Mouse (Mus musculus) hindbrain, embryonic 11.5 days (tissue): Measurements from ENCODE around the gene Pawr. TPM values are rescaled to one million over a fixed set of nuclear protein-coding genes. Genes with fewer than 3 reads are reported as not detected.
A peak's percentile ranks its signal among the peaks of the same experiment; 100 is the strongest.

Source experiments
- ATAC-seq: fragments of 200-750 bp; cut with Nextera tagmentation; 2 replicates; pipeline ENCODE4 v1.8.0; 2017; ENCODE audit warnings: mild to moderate bottlenecking, moderate TSS enrichment, moderate library complexity; ENCODE audit not compliant: low FRiP score
- DNase-seq: peaks from one replicate; pipeline ENCODE4 v3.0.0-alpha.2; 2015; ENCODE audit warnings: low spot score
- H3K27ac ChIP-seq: fragments of 300-500 bp; sonication (generic); 2 replicates; pipeline ENCODE4 v1.5.1; 2014; ENCODE audit warnings: mild to moderate bottlenecking, low read depth, low read length
- H3K27me3 ChIP-seq: fragments of 300-500 bp; sonication (generic); 2 replicates; pipeline ENCODE4 v1.6.1; 2014; ENCODE audit warnings: mild to moderate bottlenecking, low read length, moderate library complexity, mixed read lengths; ENCODE audit not compliant: control insufficient read depth, insufficient read depth
- H3K36me3 ChIP-seq: fragments of 300-500 bp; sonication (generic); 2 replicates; pipeline ENCODE4 v1.6.1; 2014; ENCODE audit warnings: mild to moderate bottlenecking, low read length, moderate library complexity, mixed read lengths; ENCODE audit not compliant: control insufficient read depth, insufficient read depth
- H3K4me1 ChIP-seq: fragments of 300-500 bp; sonication (generic); replicated peaks from 2 replicates; pipeline ENCODE4 v1.6.1; 2014; ENCODE audit warnings: low read length, mixed read lengths; ENCODE audit not compliant: control insufficient read depth, insufficient read depth
- H3K4me2 ChIP-seq: fragments of 300-500 bp; sonication (generic); replicated peaks from 2 replicates; pipeline ENCODE4 v1.6.1; 2014; ENCODE audit warnings: mild to moderate bottlenecking, low read depth, low read length
- H3K4me3 ChIP-seq: fragments of 300-500 bp; sonication (generic); 2 replicates; pipeline ENCODE4 v1.5.1; 2014; ENCODE audit warnings: low read depth, low read length
- H3K9ac ChIP-seq: fragments of 300-500 bp; sonication (generic); 2 replicates; pipeline ENCODE4 v1.6.1; 2014; ENCODE audit warnings: low read depth, low read length
- H3K9me3 ChIP-seq: fragments of 300-500 bp; sonication (generic); 2 replicates; pipeline ENCODE4 v1.6.1; 2016; ENCODE audit warnings: low read length; ENCODE audit not compliant: control insufficient read depth
- WGBS: fragments of 180-500 bp; shearing (Covaris S2); extraction: QIAGEN DNeasy Blood & Tissue Kit; methylation state at CpG from one replicate; pipeline ENCODE4 v1.1.7; 2014; 5-methylcytosine and 5-hydroxymethylcytosine counted together
- polyA plus RNA-seq: library from polyadenylated mRNA; unstranded; fragments of >200 nt; fragmentation: Nextera tagmentation; extraction: Ambion mirVana; gene quantifications from 2 replicates; pipeline ENCODE4 v1.2.1, GENCODE M21; 2014

The Pawr gene
- polyA plus RNA-seq, 1 experiment from 2014 or later, result 13.0 TPM

DNA sequence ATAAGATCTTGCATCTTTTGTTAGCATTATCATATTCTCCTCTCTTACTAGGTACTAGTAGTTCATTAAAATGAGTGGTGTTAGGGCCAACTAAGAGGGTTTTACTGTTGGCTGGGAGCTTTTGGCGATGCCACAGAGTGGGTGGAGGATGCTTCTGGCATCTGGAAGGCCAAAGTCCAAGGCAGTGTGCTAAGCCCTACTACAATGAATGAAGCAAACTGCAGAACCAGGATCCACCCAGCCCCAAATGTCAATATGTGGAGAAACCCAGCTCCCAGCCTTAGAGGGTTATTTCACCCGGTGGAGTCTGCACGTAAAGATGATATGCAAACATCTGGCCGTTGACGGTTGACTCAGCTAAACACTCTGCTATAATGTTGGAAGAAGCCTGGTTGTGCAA lies 2.1 kb upstream of the Pawr start:
- no peak overlapping the region for H3K9ac ChIP-seq
- no peak for DNase-seq
- H3K36me3 ChIP-seq, result no peaks in the 10 kb centered on the region
- ATAC-seq, result no peak
- H3K4me1 ChIP-seq, result no peaks in the 10 kb centered on the region
- H3K4me3 ChIP-seq, result no peak overlapping the region
- H3K9me3 ChIP-seq, result no peaks in the 10 kb centered on the region
- H3K27ac ChIP-seq, result no peak overlapping the region
- H3K27me3 ChIP-seq, result peaks cover 16% of the 10 kb centered on the region
- H3K4me2 ChIP-seq, result no peak overlapping the region
- WGBS, result 91% methylated on average over 5 of the region's 5 CpGs

DNA sequence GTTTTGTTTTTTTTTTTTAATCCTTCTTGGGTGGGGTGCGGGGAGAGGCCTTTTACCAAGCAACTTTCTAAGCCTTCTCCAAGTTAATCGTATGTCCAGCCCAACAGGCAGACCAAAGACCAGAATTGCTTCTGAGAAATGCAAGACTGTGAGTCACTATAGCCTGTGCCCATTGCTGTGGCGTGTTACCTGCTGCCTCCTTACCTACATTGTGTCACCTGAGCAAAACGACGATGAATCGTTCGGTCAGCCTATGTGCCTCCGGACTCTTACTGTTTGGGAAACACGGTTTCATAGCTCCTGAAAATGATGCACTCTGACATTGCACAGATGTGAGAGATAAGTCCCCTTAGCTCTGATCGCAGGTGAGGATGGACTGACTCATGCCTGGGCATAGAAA lies 957 bp upstream of the Pawr start:
- ATAC-seq (no peak), DNase-seq (peak; percentile 15)
- H3K36me3 ChIP-seq, result no peaks in the 10 kb centered on the region
- H3K27me3 ChIP-seq, result peaks cover 16% of the 10 kb centered on the region
- no peaks in the 10 kb centered on the region for H3K4me1 ChIP-seq
- 11% methylated on average over 10 of the region's 10 CpGs for WGBS
- H3K4me2 ChIP-seq, result no peak overlapping the region
- no peaks in the 10 kb centered on the region for H3K9me3 ChIP-seq
- no peak overlapping the region; the same call in 1 of the 2 replicates for H3K4me3 ChIP-seq
- no peak overlapping the region for H3K27ac ChIP-seq
- H3K9ac ChIP-seq, result no peak overlapping the region

DNA sequence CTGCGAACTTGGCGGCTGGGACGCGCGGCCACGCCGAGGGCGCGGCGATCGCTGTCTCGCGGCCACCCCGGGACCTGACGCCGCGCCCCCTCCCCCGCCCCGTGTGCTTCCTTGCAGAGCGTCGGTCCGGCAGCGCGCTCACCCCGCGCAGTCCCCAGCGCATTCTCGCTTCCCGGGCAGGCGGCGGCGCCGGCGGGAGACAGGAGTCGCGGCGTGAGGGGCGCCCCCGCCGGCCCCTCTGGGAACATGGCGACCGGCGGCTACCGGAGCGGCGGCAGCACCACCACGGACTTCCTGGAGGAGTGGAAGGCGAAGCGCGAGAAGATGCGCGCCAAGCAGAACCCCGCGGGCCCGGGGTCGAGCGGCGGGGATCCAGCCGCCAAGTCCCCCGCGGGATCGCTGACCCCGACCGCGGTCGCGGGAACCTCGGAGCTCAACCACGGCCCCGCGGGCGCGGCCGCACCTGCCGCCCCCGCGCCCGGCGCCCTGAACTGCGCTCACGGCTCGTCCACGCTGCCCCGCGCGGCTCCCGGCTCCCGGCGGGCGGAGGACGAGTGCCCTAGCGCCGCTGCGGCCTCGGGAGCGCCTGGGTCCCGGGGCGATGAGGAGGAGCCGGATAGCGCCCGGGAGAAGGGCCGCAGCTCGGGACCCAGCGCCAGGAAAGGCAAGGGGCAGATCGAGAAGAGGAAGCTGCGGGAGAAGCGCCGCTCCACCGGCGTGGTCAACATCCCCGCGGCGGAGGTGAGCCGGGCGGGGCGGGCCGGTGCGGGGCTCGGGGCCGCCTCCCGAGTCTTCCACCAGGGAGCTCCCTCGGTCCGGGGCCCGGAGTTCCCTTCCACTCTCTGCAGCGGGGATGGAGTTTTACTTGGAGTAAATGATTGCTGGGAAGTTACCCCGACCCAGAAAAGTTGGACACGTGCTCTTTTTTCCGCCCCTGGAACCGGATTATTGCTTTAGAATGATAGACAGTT lies 935 bp downstream of the Pawr start:
- H3K4me1 ChIP-seq, result no peaks in the 10 kb centered on the region
- peak overlapping the region; percentile 85 for H3K4me3 ChIP-seq
- ATAC-seq, result peak; percentile 66
- peak overlapping the region; percentile 87 for H3K4me2 ChIP-seq
- H3K27ac ChIP-seq, result peak overlapping the region; percentile 47; the same call in 1 of the 2 replicates
- WGBS, result under 1% methylated on average over 66 of the region's 129 CpGs
- H3K27me3 ChIP-seq, result peaks cover 16% of the 10 kb centered on the region
- H3K9ac ChIP-seq, result peak overlapping the region; percentile 86
- DNase-seq, result peak; percentile 78
- no peaks in the 10 kb centered on the region for H3K9me3 ChIP-seq
- no peaks in the 10 kb centered on the region for H3K36me3 ChIP-seq

DNA sequence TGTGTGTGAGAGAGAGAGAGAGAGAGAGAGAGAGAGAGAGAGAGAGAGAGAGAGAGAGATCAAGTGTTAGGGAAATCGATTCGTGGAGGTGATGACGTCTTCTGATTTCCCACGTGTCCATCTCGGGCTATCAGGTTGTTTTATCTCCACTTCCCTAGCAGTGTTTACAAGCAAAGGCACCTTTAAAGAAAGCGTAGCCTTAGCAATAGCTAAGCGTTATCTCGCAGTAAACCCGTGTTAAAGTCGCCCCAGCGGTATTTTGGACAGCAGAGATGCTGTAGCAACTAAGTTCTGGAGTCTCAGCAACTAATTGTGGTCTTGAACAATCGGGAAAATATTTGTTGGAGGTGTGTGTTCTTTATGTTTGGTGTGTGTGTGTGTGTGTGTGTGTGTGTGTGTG lies 1.7 kb downstream of the Pawr start:
- ATAC-seq (no peak), DNase-seq (peak; percentile 42)
- Histone ChIP-seq H3K4me3 (peak overlapping the region; percentile 85), H3K27me3 (peaks cover 16% of the 10 kb centered on the region), H3K4me2 (peak overlapping the region; percentile 87), H3K4me1 (no peaks in the 10 kb centered on the region), H3K27ac (no peak overlapping the region), H3K9ac (0 out of 2 replicates have a peak overlapping the region, but pooled peaks have one; percentile 31), H3K9me3 (no peaks in the 10 kb centered on the region), H3K36me3 (no peaks in the 10 kb centered on the region)
- 5% methylated on average over 12 of the region's 12 CpGs for WGBS

DNA sequence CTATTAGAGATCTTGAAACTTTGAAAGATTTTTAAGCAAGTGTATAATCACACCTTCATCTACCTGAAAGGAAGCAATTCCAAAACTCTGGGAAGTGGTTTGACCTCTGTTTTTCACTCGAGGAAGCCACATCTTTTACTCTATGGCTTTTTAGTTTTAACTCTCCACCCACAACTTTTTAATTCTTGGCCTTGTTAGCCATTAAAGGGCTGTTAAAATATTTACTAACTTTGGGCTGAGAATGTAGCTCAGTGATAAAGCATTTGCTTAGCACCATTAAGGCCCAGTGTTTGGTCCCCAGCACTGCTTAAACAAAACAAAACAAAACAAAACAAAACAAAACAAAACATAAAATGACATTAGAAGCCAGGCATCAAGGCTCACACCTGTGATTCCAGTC lies 2.2 kb downstream of the Pawr start:
- no peaks in the 10 kb centered on the region for H3K9me3 ChIP-seq
- no peak for DNase-seq
- H3K27ac ChIP-seq, result no peak overlapping the region
- H3K4me3 ChIP-seq, result no peak overlapping the region
- H3K4me1 ChIP-seq, result no peaks in the 10 kb centered on the region
- 28% methylated on average over 1 of the region's 1 CpGs for WGBS
- no peak for ATAC-seq
- H3K4me2 ChIP-seq, result no peak overlapping the region
- H3K36me3 ChIP-seq, result no peaks in the 10 kb centered on the region
- peaks cover 16% of the 10 kb centered on the region for H3K27me3 ChIP-seq
- H3K9ac ChIP-seq, result no peak overlapping the region

DNA sequence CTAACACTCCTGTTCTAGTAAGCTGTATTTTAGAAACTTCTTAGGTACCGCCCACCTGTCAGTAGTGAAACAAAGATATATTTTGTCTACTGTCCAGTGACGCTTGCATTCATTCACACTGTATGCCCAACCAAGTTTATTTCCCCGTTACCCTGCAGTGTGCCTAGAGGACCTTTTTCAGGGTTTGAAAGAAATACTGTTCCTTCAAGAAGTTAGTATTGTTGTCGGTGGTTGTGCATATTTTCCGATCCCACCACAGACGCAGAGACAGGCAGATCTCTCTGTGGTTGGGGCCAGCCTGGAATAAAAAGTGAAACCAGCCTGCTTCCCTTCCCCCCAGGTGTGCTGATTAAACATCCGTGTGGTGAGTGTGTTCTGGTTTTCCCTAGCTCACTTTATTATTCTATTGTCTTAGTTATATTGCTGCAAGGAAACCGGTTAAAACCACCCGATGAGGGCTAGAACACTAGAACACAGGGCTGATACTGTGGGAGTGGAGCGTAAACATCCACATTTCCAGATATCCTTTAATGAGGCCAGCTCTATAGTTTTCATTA lies 3.9 kb downstream of the Pawr start:
- no peaks in the 10 kb centered on the region for H3K36me3 ChIP-seq
- no peak overlapping the region for H3K4me2 ChIP-seq
- ATAC-seq (no peak), DNase-seq (no peak)
- H3K9me3 ChIP-seq, result no peaks in the 10 kb centered on the region
- peaks cover 12% of the 10 kb centered on the region for H3K27me3 ChIP-seq
- no peak overlapping the region for H3K27ac ChIP-seq
- WGBS, result 90% methylated on average over 10 of the region's 10 CpGs
- H3K4me1 ChIP-seq, result no peaks in the 10 kb centered on the region
- H3K9ac ChIP-seq, result no peak overlapping the region
- H3K4me3 ChIP-seq, result no peak overlapping the region

DNA sequence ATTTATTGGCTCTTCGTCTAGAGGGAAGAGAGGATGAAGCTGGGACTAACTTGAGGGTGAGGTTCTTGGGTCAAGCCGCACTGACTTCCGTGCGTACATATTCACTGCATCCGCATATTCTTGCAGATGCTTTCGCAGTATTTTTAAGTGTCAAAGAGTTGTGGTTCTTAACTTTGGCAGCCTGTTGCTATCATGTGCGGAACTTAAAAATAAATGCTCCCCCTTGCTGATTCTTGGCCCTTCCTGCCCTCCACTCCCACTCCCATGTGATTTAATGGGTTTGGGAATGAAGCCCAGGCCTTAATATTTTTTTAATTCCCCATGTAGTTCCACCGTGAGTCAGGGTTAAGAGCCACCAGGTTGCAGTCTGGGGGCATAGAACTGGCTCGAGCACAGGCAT lies 4.7 kb downstream of the Pawr start:
- Histone ChIP-seq H3K4me3 (no peak overlapping the region), H3K36me3 (no peaks in the 10 kb centered on the region), H3K4me1 (no peaks in the 10 kb centered on the region), H3K27ac (no peak overlapping the region), H3K9me3 (no peaks in the 10 kb centered on the region), H3K4me2 (no peak overlapping the region), H3K9ac (no peak overlapping the region), H3K27me3 (peaks cover 4% of the 10 kb centered on the region)
- WGBS, result 90% methylated on average over 9 of the region's 9 CpGs
- DNase-seq (no peak), ATAC-seq (no peak)

DNA sequence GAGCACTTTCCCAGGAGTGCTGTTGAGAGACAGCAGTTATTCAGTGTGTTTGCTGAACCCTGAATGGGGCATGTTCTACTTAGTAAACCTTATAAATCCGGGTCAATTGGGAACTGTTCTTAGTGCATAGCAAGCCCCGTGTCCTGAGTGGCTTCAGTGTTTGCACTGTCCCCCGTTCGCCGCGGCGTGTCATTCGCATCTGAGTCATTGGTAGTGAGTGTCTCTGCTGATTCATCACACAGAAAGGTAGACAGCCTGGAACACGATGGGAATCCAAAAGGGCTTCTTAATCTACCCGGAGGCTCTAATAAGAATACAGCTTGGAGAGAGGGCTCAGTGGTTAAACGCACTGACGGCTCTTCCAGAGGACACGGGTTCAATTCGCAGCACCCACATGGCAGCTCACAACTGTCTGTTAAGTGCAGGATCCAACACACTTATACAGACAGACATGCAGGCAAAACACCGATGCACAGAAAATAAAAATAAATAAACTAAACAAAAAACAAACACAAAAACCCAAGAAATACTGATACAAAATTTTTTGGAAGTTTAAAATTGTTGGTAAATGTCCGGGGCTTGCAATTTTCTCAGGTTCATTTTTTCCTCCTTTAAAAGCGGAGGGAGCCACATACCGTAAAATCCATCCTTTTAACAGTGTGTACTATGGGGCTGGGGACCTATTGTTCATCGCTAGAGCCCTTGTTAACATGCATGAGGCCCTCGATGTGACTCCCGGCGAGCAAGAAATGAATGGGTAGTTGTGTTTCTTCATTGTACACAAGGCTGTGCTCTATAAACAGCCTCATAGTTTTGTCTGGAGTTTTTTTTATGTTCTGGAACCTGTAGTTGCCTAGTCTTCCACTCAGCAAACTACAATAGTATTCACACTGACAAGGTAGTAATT lies 6.4 kb downstream of the Pawr start:
- no peaks in the 10 kb centered on the region for H3K36me3 ChIP-seq
- no peak overlapping the region for H3K4me3 ChIP-seq
- H3K9me3 ChIP-seq, result no peaks in the 10 kb centered on the region
- H3K9ac ChIP-seq, result no peak overlapping the region
- DNase-seq, result peak; percentile 36
- H3K4me1 ChIP-seq, result no peaks in the 10 kb centered on the region
- H3K27me3 ChIP-seq, result no peaks in the 10 kb centered on the region; the same call in 1 of the 2 replicates
- H3K4me2 ChIP-seq, result no peak overlapping the region
- H3K27ac ChIP-seq, result peak overlapping the region; percentile 61
- WGBS, result 53% methylated on average over 22 of the region's 22 CpGs
- ATAC-seq, result peak; percentile 88
